Mouse (Mus musculus): ENCODE results near the gene Pus7.
"Not testable (repeated sequence)": the region's sequence is repeated elsewhere in the genome, so short reads cannot be mapped to it uniquely, and the experiment has no call there.

Pus7 gene

DNA sequence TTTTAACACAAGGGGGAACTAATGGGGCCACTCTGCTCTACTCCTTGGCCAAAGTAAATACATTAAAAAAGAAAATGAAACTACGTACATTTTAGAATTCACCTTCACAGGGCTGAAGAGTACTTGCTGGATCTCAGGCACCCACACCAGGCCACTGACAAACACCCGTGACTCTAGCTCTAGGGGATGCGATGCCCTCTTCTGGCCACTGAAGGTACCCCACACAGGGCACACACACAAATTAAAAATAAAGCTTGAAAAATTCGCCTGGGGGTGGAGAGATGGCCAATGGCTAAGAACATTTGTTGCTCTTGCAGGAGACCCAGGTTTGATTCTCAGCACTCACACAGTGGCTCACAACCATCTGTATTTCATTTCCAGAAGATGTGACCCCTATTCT is 27.1 kb downstream of the Pus7 start:
- in situ Hi-C loops (cut with MboI, MseI) = no loop called here

DNA sequence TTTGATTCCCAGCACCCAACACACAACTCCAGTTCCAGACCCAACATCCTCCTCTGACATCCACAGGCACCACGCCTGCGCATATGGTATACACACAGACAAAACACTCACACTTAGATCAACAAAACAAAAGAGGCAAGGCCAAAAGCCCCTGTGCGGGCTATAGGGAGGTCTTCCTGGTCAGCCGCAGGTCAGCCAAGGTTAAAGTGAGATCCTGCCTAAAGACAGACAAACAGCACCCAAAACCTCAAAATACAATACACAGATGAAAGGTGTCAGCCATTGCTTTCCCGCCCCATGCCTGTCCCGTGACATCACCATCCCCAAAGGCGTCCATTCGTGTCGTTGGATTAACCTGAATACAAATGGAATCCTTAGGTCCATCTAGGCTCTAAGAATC is 27.9 kb downstream of the Pus7 start:
- in situ Hi-C loops (cut with MboI, MseI) = no loop called here

DNA sequence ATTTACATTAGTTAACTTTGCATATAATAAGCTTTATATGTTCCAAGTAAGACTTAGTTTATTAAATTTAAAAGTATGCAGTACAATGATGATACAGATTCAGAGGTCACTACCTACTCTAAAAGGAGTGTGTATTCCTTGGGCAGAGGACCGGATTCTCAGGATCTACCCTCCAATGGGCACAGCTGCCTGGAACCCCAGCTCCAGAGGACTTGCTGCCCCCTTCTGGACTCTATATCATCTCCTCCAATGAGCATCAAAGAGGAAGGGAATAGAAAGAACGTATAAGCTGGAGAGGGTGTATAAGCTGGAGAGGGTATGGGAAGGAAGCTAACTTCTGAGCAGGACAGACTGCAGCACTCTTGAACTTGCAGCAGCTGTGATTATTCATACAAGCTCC is 33.6 kb downstream of the Pus7 start:
- in situ Hi-C loops (cut with MboI, MseI) = no loop called here

DNA sequence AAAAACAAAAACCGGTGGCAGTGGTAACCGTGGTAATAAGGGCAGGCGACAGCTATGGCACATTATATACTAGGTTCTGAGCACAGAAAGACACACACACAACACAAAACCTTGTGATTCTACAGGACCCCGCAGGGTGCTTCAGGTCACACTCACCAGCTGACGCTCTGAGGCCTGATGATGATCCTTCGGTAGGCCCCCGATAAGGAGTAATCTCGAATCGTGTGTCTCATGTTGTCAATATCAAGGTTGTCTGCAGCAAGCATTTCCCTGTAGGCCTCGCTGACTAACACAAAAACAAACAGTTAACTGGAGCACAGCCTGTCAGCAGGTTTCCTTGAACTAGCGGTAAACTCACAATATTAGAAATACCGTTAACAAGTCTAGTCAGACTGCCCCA is 40.2 kb downstream of the Pus7 start:
- in situ Hi-C loops (cut with MboI, MseI) = no loop called here

DNA sequence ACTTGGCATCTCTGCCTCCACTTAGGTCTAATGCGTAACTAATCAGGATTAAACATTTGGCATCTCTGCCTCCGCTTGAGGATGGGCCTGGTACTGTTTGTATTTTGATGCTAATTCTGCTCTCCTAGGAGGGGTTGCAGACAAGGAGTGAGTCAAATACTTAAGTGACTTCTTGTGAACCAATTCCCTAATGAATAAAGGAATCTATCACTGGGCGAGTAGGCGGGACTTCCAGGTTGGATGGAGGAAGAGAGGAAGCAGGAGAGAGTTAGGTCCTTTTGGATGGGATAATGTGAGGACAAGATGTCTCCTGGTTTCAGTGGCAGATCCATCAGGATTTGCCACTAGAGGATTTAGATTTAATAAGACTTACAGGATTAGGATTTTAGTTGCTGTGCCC is 46.4 kb downstream of the Pus7 start:
- in situ Hi-C loops (cut with MboI, MseI) = no loop called here

DNA sequence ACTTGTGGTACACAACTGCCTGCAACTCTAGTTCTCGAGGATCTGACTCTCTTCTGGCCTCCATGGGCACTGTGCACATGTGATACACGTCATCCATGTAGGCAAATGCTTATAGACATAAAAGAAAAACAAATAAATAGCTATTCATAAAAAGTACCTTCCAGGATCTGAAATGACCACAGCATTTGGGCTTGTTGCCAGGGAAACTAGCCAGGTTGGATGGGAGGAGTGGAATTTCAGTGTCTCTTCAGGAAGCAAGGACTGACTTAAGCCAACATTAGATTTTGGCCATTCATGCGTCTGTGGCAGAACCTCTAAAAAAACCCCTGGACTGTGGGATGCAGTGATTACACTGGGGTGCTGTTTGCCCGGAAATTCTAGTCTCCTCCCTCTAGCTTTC is 47.1 kb downstream of the Pus7 start:
- in situ Hi-C loops (cut with MboI, MseI) = no loop called here

DNA sequence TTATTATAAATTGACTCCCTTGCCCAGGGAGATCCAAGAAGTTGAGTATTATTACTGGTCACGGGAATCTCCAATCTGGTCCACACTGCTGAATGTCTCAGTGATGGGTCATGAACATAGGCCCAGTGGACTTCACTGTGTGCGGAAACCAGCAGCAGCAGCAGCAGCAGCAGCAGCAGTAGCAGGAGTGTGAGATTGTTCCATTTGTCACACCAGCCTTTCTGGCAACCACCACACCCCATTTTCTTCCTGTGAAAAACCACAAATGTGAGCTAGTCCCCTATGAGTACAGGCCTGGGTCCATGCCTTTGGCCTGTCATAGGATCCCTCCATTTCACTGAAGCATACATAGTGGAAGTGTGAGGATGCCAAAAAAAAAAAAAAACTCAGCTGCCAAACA is 61.6 kb downstream of the Pus7 start:
- in situ Hi-C loops (cut with MboI, MseI) = no loop called here

DNA sequence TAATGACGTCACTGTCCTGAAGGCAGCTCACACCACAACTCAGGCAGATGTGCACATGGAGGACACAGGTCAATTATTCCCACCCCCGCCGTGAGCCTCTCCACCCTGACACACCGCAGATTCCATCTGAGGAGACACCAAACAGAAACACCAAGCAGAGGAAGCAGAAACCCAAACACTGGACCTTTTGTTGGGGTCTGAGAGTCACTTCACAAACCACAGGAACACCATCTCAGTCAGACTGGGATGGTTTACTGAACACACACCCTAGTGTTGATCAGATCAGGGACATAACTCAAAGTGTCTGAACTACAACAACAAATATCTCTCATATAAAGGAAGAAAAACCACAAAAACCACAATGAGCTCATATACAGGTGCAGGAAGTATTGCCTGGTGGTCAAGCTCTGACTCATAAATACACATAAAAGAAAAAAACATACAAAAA is 64.6 kb downstream of the Pus7 start:
- in situ Hi-C loops (cut with MboI, MseI) = no loop called here

DNA sequence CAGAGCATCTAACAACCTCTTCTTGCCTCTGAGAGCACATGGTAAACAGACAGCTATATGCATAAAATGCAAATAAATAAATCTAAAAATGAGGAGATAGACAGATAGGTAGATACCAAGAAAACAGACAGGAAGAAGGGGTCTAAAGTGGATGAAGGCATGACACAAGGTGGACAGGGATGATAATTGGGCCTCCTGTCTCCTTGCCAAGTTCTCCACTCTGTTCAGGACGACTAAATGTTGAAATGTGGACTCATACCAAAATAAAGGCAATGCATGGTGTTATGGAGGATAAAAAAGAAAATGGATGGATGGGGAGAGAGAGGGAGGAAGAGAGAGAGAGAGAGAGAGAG is 65.4 kb downstream of the Pus7 start:
- in situ Hi-C loops (cut with MboI, MseI) = no loop called here

DNA sequence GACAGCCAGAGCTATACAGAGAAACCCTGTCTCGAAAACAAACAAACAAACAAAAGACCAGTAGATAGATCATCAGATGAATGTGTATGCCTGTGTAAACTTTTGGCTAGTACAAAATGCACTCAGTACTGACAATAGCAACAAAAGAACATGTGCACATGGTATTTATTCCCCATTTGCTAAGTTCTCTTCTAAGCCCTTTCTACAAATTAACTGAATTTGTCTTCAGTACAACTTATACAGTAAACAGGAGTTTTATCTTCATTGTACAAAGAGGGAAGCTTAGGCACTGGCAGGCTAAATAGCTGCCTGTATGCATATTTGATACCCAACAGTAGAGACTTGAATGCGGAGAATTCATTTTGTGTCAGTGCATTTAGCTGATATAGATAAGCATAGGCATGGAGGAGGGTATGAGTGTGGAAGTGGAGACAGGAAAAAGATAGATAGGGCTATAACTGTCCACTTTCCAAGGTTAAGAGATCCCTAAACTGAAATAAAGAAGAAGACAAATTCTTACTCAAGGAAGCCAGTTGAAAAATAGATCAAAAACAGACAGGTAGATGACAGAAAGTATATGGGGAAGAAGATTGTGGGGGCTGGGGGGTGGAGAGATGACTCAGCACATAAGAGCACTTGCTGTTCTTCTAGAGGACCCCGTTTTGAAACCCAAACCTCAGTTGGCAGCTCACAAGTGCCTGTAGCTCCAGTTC is 65.9 kb downstream of the Pus7 start:
- in situ Hi-C loops (cut with MboI, MseI) = no loop called here

DNA sequence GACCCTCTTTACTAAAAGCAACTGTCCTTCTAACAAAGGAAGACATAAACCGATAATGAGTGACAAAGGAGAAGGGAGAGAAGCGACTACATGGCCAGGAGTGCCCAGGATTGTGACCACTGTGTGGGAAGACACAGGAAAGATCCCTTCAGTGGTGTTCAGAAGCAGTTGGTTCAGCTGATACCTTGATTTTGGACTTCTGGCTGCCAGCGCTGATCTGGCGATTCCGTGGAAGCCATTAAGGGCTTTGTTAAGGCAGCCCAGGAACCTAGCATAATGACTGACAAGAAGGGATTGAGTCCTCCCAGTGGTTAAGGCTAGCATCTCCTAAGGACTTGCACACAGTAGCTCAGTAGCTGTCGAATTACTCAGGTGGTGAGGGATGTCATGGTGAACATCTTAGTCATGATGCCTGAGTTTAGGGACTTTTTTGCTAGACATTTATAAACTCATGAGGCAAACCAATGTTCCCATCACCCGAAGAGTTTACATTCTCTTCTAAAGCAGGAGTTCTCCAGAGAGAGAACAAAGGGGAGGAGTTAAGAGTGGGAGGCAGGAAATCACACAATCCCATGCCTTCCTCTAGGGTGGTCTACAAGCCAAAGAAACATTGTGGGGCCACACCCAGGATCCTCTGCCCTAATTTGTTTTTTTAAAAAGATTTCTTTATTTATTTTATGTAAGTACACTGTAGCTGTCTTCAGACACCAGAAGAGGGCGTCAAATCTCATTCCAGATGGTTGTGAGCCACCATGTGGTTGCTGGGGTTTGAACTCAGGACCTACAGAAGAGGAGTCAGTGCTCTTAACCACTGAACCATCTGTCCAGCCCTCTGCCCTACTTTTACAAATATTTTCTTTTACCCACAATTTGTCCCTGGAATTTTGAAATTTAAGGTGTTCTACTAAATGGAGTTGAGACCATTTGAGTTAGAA is 69.8 kb downstream of the Pus7 start:
- in situ Hi-C loops (cut with MboI, MseI) = no loop called here

DNA sequence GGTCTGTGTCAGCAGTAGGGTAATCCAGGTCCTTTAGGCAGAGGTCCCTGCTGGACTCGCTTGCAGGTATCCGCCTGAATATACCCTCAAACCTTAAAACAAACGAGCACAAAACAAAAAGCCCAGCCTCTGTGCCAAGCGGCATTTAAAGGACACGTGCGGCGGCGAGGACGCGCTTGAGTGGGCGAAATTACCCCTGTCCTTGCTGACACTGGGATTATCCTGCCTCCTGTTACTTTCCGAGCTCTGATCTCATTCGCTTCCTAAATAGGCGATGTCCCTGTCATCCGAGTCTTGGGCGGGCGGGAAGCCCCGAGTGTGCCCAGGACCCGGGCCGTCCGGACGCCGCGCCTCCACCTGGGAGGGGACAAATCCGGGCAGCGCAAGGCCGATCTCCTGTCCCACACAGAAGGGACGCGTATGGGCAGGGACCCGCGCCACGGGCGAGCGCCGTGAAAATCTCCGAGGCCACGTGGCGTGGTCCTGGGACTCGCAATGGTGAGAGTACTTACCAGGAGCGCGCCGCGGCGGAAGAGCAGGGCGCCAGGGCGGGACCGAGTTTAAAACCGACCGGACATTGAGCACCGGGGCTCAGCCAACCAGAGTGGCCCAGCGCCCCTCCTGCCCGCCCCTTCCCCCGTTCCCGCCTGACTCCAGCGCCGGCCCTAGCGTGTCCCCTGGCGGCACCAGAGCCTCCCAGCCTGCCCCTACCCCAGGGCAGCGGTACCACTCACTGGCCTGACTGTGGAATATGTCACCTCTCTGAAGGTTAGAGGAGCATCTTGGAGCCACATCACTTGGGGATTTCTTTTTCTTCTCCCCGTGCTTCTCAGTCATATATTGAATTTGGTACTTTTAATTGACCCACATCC is 71.1 kb downstream of the Pus7 start:
- in situ Hi-C loops (cut with MboI, MseI) = no loop called here

DNA sequence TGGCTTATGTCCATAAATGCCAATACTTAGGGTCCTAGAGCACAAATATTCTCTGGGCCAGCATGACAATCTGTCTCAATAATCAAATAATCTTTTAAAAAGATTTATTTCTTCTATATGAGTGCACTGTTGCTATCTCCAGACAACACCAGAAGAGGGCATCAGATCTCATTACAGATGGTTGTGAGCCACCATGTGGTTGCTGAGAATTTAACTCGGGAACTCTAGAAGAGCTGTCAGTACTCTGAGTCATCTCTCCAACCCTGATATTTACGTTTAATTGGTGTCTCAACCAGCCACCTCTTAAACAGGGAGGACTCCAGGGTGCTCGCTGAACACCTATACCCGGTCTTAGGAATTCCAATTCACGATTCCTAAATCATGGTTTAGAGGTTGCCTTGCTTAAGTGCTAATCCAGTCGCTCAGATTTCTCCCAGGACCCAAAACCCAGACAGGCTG is 71.8 kb downstream of the Pus7 start:
- in situ Hi-C loops (cut with MboI, MseI) = not testable (repeated sequence)

DNA sequence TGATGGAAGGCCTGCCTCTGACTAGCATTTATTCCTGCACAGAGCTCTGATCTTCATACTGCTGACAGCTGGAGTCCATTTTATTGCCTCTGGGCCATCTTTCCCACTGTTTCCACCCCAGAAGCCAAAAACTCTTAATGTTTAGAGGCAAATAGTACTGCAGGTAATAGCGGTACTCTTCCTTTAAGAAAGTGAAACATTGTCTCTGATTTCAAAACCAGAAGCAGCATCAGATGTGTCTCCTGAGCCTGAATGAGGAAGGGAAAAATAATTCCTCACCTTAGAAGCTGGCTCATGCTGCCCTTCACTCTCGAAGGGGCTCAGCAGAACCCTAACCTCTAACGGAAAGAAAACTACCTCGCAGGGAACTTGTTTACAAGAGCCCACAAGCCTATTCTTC is 72.3 kb downstream of the Pus7 start:
- in situ Hi-C loops (cut with MboI, MseI) = no loop called here

DNA sequence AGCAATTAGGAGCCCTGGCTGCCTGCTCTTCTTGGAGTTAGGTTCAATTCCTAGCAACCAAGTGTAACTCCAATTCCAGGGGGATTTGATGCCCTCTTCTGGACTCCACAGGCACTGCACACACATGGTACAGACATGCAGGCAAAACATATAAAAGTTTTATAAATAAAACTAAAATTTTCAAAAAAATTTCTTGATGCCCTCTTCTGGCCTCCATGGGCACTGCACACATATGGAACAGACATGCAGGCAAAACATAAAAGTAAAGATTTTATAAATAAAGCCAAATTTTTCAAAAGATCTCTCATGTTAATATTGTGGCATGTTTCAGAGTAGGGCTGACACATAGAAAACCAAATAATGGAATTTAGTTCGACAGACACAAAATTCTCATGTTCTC is 73.8 kb downstream of the Pus7 start:
- in situ Hi-C loops (cut with MboI, MseI) = no loop called here

DNA sequence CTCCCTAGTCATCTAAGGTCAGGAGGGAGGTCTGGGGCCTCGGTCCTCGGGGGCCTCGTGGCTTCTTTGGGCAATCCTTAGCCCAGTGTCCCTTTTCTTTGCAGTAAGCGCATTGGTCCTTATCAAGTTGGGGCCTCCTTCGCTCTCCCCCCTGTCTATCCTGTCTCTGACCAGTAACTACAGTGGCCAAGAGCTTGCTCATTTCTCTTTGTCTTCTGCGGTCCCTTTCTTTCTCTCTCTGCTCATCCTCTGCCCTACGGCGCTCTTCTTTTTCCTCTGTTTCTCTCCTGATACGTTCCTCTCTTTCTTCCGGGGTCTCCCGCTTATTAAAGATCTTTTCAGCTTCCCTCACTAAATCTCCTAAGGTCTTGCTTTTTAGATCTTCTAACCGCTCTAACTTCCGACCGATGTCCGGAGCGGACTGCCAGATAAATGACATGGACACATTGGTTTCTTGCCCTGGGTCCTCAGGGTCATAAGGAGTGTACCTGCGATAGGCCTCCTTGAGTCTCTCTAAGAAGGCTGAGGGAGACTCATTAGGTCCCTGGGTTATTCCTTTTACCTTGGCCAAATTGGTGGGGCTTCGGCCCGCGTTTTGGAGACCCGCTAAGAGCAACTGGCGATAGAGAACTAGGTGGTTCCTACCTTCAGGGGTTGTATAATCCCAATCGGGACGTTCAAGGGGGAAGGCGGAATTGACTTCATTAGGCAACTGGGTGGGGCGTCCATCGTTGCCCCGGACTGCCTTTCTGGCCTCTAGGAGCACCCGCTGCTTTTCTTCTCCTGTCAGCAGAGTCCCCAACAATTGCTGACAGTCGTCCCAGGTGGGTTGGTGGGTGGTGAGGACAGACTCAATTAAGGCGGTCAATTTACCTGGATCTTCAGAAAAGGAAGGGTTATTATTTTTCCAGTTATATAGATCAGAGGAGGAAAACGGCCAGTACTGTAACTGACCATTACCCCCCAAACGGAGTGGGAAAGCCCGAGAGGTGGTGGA is 76.6 kb downstream of the Pus7 start:
- in situ Hi-C loops (cut with MboI, MseI) = not testable (repeated sequence)

DNA sequence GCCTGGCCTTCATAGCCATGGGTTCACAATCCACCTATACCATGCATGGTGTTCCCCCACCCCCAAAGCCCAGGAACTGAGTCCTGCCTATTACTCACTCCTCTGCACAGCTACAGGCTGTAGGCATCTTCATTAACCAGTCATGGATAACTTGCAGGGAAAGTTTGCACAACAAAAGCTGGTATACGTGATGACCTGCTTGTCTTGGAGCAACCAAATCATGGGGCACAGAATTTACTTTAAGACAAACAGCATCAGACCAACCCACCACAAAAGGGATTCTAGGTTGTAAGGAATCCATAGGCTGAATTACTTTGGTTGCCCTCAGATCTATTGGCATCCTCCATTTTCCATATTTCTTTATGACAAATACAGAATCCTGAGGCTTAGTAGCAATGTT is 86.1 kb downstream of the Pus7 start:
- in situ Hi-C loops (cut with MboI, MseI) = no loop called here
